Mouse (Mus musculus) liver, postnatal 0 days (tissue): ENCODE data around the gene Atf7.

ENCODE experiments used
- CTCF ChIP-seq: sonication (generic); IDR thresholded peaks from 2 replicates; pipeline ENCODE4 v1.5.1; 2016; ENCODE audit warnings: antibody characterized with exemption, low read depth
- EP300 ChIP-seq: IDR thresholded peaks from 2 replicates; pipeline ENCODE4 v1.6.1; 2016; ENCODE audit warnings: antibody characterized with exemption, low read depth, mild to moderate bottlenecking

GRCm38 (mm10) chr15:102516728-102517404 lies 108.4 kb downstream of the Atf7 start, which contains the start of gene Map3k12:
- TF ChIP-seq CTCF (no peak; the same call in 1 of the 2 replicates), EP300 (no peak)
